Comparison of ENCODE assay signal across 20 mouse cellular contexts in the genomic region with DNA sequence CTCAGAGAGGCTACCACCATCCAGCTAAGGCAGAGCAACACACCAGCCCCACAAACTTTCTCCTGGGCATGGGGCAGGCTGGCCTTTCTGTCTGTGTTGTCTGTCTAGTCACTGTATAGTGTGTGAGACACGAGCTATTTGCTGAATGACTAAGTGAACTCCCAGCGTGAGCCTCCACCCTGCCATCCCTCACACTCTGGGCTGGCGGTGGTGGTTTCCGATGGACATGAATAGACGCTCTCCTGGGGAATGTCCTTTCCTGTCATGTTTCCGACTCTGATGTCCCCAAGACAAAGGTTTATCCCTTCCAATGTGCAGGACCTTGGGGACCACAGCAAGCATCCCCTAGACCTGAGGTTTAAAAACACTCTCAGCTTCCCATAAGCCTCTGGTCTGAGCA.
DNase-seq lines count a peak whose midpoint lies in the region; ATAC-seq and TF ChIP-seq lines count a peak whose summit lies in the region.
"Had no signal": no experiment of that assay in that cellular context is flagged by ENCODE, and none has a peak within 500 bp of the region (broad histone marks: within the 10 kb centered on the region; RNA-seq: fewer than 3 reads in every experiment).

No protein-coding gene starts in this region.

- DNase-seq in kidney, adult 2 months: peak; percentile 54
- DNase-seq in kidney, adult 18-20 months: no peak
- peak; percentile 22 for DNase-seq in lung, postnatal 0 days (ENCODE audit: low spot score)
- no peak for DNase-seq in lung, postnatal 10 days
- DNase-seq in Muller cell, postnatal 12 days (ENCODE audit: inconsistent ontology term): peak; percentile 65
- peak; percentile 27 to 57 for DNase-seq in kidney, postnatal 36 days
- DNase-seq: adrenal gland, adult 8-10 months; cerebellum, adult 11 months; cerebellum, adult 8-10 months; cerebellum, postnatal 14 days; embryo, embryonic 11 days; gastrocnemius, postnatal 10 days; heart, adult 18-20 months; heart, postnatal 36 days had no signal

- no peaks in the 10 kb centered on the region for H3K36me3 ChIP-seq in kidney, adult 2 months (ENCODE audit: control insufficient read depth, insufficient read depth, low read length)
- no peaks in the 10 kb centered on the region for H3K36me3 ChIP-seq in lung, postnatal 0 days (ENCODE audit: insufficient read depth, low read length)
- H3K36me3 ChIP-seq in heart, embryonic 11.5 days (ENCODE audit: control insufficient read depth, insufficient read depth, low read length): no peaks in the 10 kb centered on the region
- H3K36me3 ChIP-seq: embryonic facial prominence, embryonic 15.5 days; forebrain, embryonic 12.5 days; heart, embryonic 13.5 days; hindbrain, embryonic 15.5 days had no signal

- no peak overlapping the region for H3K27ac ChIP-seq in kidney, adult 2 months (ENCODE audit: insufficient read depth, low read depth, low read length)
- H3K27ac ChIP-seq in lung, postnatal 0 days (ENCODE audit: low read length): no peak overlapping the region
- H3K27ac ChIP-seq in heart, embryonic 11.5 days (ENCODE audit: low read depth, low read length): no peak overlapping the region
- H3K27ac ChIP-seq: embryonic facial prominence, embryonic 15.5 days; forebrain, embryonic 12.5 days; heart, embryonic 13.5 days; hindbrain, embryonic 15.5 days had no signal

- TF ChIP-seq EP300 in lung, postnatal 0 days (IDR thresholded peaks at IDR 0.05): no peak

- no peak for ATAC-seq in lung, postnatal 0 days
- no peak for ATAC-seq in heart, embryonic 11.5 days (replicated peaks; ENCODE audit: insufficient number of reproducible peaks, low FRiP score, low TSS enrichment)
- ATAC-seq: forebrain, embryonic 16.5 days had no signal

- no peak overlapping the region for H3K4me2 ChIP-seq in lung, postnatal 0 days (replicated peaks; ENCODE audit: low read depth, low read length)
- H3K4me2 ChIP-seq in heart, embryonic 11.5 days: no peak overlapping the region
- H3K4me2 ChIP-seq: embryonic facial prominence, embryonic 15.5 days; forebrain, embryonic 12.5 days; heart, embryonic 13.5 days; hindbrain, embryonic 15.5 days had no signal

- no peaks in the 10 kb centered on the region for H3K9me3 ChIP-seq in lung, postnatal 0 days (ENCODE audit: low read length)
- no peaks in the 10 kb centered on the region for H3K9me3 ChIP-seq in heart, embryonic 11.5 days (replicated peaks; ENCODE audit: control insufficient read depth, low read length)
- H3K9me3 ChIP-seq: embryonic facial prominence, embryonic 15.5 days; forebrain, embryonic 12.5 days; heart, embryonic 13.5 days; hindbrain, embryonic 15.5 days had no signal

- no peak for TF ChIP-seq CTCF in kidney, adult 2 months (conservative IDR thresholded peaks at IDR 0.05; ENCODE audit: insufficient read depth, insufficient read length, low read depth, low read length)
- no peak for TF ChIP-seq CTCF in lung, postnatal 0 days (IDR thresholded peaks at IDR 0.05)

- H3K9ac ChIP-seq in lung, postnatal 0 days (replicated peaks; ENCODE audit: low read depth): no peak overlapping the region
- H3K9ac ChIP-seq in heart, embryonic 11.5 days (ENCODE audit: low read depth, low read length): no peak overlapping the region
- H3K9ac ChIP-seq: embryonic facial prominence, embryonic 15.5 days; forebrain, embryonic 12.5 days; heart, embryonic 13.5 days; hindbrain, embryonic 15.5 days had no signal

- no peak overlapping the region for H3K4me3 ChIP-seq in kidney, adult 2 months (ENCODE audit: insufficient read depth, low read depth, low read length)
- H3K4me3 ChIP-seq in lung, postnatal 0 days (ENCODE audit: low read depth, low read length): no peak overlapping the region
- no peak overlapping the region for H3K4me3 ChIP-seq in heart, embryonic 11.5 days (ENCODE audit: low read depth, low read length)
- H3K4me3 ChIP-seq: embryonic facial prominence, embryonic 15.5 days; forebrain, embryonic 12.5 days; heart, embryonic 13.5 days; hindbrain, embryonic 15.5 days had no signal

- H3K4me1 ChIP-seq in kidney, adult 2 months (ENCODE audit: control insufficient read depth, insufficient read depth, low read length): no peaks in the 10 kb centered on the region
- no peaks in the 10 kb centered on the region for H3K4me1 ChIP-seq in lung, postnatal 0 days (ENCODE audit: insufficient read depth, low read depth, low read length)
- H3K4me1 ChIP-seq in heart, embryonic 11.5 days (ENCODE audit: control insufficient read depth, insufficient read depth, low read length): peaks cover 6% of the 10 kb centered on the region

- WGBS in kidney, adult 2 months: 58% methylated on average over 6 of the region's 6 CpGs
- WGBS in lung, postnatal 0 days: 37% methylated on average over 6 of the region's 6 CpGs
- 55% methylated on average over 6 of the region's 6 CpGs for WGBS in heart, embryonic 11.5 days (ENCODE audit: insufficient replicate concordance)

- TF ChIP-seq POLR2A in kidney, adult 2 months (IDR thresholded peaks at IDR 0.05; ENCODE audit: low read depth, low read length): no peak

- H3K27me3 ChIP-seq in kidney, adult 2 months (replicated peaks; ENCODE audit: control insufficient read depth, insufficient read depth, low read length): no peaks in the 10 kb centered on the region; the same call in 1 of the 2 replicates
- 0 out of 2 replicates have a peak, but pooled peaks cover 4% of the 10 kb centered on the region for H3K27me3 ChIP-seq in lung, postnatal 0 days (replicated peaks; ENCODE audit: insufficient read depth, low read length)
- H3K27me3 ChIP-seq in heart, embryonic 11.5 days (ENCODE audit: control insufficient read depth, insufficient read depth, low read length): peaks cover 49% of the 10 kb centered on the region

Comparison
In these comparisons a context has a peak if more than half of its experiments do, and no peak if none do; other contexts are left out.
1. DNase-seq: peak in kidney, adult 2 months (single experiment), lung, postnatal 0 days (single experiment), Muller cell, postnatal 12 days (single experiment) and kidney, postnatal 36 days (2 of 2); none in kidney, adult 18-20 months (single experiment) and lung, postnatal 10 days (single experiment).